Mouse (Mus musculus): ENCODE data around the gene Zfp276. TPM values are rescaled to one million over a fixed set of nuclear protein-coding genes. Genes with fewer than 3 reads are reported as not detected.

Gene Zfp276
- polyA plus RNA-seq, 1 experiment from 2014 or later = 13.2 TPM

DNA sequence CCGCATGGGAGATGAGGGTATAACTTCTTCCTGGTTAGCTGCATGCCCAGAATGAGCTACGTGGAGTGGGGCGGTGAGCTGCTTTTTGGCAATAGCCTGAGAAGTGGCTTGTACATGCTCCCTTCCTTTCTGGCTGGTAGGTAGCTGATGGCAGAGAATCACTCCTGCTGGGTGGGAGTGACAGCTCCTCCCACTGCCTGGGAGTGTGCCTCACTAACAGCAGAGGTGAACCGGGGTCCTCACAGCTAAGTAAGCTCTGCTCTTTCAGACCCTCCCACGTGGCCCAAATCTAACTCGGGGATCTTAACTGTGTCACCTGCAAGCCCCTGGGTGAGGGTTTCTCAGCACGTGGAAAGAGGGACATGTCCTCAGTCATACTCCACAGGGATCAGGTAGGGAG, 21.4 kb upstream of the Zfp276 start:
- H3K4me3 ChIP-seq = no peak overlapping the region
- ATAC-seq (replicated peaks; ENCODE audit: insufficient number of reproducible peaks, insufficient read depth, low FRiP score, low read depth) = no peak
- WGBS = 42% methylated on average over 7 of the region's 7 CpGs
- peaks cover 17% of the 10 kb centered on the region for H3K4me1 ChIP-seq (replicated peaks)
- H3K4me2 ChIP-seq = no peak overlapping the region
- H3K9ac ChIP-seq = no peak overlapping the region
- H3K27me3 ChIP-seq = peaks cover 35% of the 10 kb centered on the region
- no peaks in the 10 kb centered on the region for H3K9me3 ChIP-seq (replicated peaks)
- no peak overlapping the region for H3K27ac ChIP-seq
- peaks cover 15% of the 10 kb centered on the region for H3K36me3 ChIP-seq

DNA sequence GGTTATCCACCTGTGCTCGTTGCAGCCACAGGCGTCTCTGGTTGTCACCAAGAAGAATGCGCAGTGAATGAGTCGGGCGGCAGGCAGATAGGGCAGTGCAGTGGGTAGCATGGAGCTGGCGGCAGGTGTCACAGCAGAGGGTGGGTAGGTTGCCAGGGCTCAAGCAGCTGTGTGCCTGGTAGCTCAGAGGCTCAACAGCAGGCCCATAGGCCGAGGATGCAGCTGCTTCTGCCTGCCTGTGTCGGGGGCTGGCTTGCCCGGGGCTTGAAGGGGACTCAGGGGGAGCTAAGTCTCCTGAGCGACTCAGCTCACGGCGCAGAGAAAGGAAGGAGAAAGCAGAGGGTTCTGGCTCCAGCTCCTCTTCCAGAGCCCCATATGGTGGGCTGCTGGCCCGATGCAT, 20.7 kb upstream of the Zfp276 start:
- Histone ChIP-seq H3K36me3 (peaks cover 8% of the 10 kb centered on the region; the same call in 1 of the 2 replicates), H3K9me3 (replicated peaks) (no peaks in the 10 kb centered on the region), H3K9ac (no peak overlapping the region), H3K27ac (no peak overlapping the region), H3K4me1 (replicated peaks) (peaks cover 17% of the 10 kb centered on the region), H3K4me2 (no peak overlapping the region), H3K4me3 (no peak overlapping the region), H3K27me3 (peaks cover 35% of the 10 kb centered on the region)
- ATAC-seq (replicated peaks; ENCODE audit: insufficient number of reproducible peaks, insufficient read depth, low FRiP score, low read depth) = no peak
- 55% methylated on average over 13 of the region's 13 CpGs for WGBS

DNA sequence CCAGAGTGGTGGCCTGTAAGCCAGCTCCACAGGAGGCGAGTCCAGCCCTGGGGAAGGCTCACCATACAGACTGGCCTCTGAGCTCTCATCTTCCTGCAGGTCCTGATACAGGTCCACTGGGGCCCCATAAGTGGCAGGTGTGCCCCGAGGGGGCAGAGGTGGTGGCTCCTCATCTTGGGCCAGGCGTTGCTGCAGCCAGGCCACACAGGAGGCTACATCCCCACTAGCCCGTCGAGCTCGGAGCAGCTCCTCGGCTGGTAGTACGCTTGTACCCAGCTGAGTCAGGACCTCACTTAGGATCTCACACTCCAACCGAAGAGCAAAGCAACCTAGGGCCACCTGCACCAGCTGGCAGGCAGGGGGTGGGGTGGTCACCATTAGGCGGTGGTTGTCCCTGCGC, 20.2 kb upstream of the Zfp276 start:
- Histone ChIP-seq H3K36me3 (peaks cover 3% of the 10 kb centered on the region; the same call in 1 of the 2 replicates), H3K27me3 (peaks cover 35% of the 10 kb centered on the region)
- ATAC-seq (replicated peaks; ENCODE audit: insufficient number of reproducible peaks, insufficient read depth, low FRiP score, low read depth) = no peak

DNA sequence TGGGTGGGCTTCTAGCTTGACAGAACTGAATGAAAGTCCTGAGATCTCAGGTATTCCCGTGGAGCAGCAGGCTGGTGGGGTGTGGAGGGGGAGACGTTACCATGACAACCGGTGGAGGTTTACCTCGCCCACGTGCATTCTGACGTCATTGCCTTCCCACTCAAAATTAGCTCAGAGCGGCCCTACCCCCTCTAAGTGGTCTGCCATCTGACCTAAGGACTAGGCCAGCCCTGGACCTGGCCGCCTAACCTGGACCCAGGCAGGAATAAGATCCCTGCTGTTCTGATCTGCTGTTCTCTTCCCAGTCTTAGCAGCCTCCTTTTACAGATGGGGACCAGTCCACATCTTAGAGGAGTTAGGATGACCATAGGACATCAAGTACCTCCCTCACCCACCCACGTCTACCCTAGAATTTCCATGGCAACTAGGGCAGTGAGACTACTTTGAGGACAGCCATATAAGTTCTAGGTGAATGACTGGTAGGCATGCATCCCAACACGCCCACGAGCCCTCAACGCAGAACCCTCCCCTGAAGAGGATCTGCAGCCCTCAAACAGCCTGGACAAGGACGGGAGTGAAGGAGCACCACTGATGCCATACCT, 19.0 kb upstream of the Zfp276 start:
- no peak for ATAC-seq (replicated peaks; ENCODE audit: insufficient number of reproducible peaks, insufficient read depth, low FRiP score, low read depth)

More for the DNA sequence above, 20.2 kb upstream of the Zfp276 start:
- Histone ChIP-seq H3K9me3 (replicated peaks) (no peaks in the 10 kb centered on the region), H3K9ac (no peak overlapping the region), H3K4me2 (no peak overlapping the region), H3K27ac (no peak overlapping the region), H3K4me3 (no peak overlapping the region), H3K4me1 (replicated peaks) (peaks cover 17% of the 10 kb centered on the region)
- 72% methylated on average over 11 of the region's 11 CpGs for WGBS

DNA sequence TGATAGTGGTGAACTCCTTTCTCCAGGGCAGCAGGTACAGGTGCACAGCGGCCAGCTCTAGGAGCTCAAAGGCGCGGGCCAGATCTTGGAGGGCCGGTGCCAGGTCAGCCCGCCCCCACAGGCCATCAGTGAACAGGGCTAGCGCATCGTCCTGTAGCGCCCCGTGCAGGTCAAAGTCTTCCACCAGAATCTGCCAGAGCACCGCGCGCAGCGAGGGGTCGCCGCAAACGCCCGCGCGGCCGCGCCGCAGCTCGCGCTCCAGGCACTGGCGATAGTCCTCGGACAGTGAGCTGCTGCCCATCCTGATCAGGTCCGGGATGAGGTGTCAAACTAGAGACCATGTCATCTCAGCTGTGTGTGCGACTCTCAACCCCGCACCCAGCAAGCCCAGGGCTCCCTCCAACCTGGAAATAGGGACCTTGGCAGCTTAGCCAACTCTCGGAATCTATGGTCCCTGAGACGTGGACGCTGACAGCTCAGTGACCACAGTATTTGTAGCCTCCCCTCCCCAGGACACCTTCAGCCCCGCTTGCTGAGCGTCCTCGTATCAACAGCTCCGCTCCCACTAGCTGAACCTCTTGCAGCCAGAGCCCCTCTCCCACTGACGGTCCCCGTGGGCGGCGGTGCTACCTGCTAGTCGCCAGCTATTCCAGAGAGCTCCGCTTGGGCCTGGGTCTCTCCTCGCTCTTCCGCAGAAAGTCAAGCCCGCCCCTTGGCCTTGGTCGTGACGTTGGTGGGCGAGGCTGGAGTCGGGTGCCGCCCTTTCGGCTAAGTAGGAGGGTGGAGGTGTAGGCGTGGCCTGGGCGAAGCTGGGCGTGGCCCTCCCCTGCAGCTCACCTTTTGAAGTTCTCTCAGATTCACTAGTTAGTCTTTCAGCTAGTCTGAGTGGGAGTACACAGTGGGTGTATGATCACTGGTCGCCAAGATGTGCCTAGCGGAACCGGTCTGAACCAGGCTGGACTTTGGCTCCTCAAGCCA, 18.2 kb upstream of the Zfp276 start, which contains the start of gene Spata2l:
TSS of gene Spata2l (minus strand) at position 714 of the 978 bp plus-strand sequence.
- peaks cover 35% of the 10 kb centered on the region for H3K27me3 ChIP-seq

More for the DNA sequence above, 19.0 kb upstream of the Zfp276 start:
- Histone ChIP-seq H3K27ac (no peak overlapping the region), H3K9ac (peak overlapping the region; percentile 65), H3K4me1 (replicated peaks) (peaks cover 17% of the 10 kb centered on the region), H3K27me3 (peaks cover 35% of the 10 kb centered on the region), H3K4me3 (peak overlapping the region; percentile 67), H3K9me3 (replicated peaks) (no peaks in the 10 kb centered on the region), H3K36me3 (no peaks in the 10 kb centered on the region), H3K4me2 (peak overlapping the region; percentile 97)
- WGBS = 36% methylated on average over 13 of the region's 13 CpGs

DNA sequence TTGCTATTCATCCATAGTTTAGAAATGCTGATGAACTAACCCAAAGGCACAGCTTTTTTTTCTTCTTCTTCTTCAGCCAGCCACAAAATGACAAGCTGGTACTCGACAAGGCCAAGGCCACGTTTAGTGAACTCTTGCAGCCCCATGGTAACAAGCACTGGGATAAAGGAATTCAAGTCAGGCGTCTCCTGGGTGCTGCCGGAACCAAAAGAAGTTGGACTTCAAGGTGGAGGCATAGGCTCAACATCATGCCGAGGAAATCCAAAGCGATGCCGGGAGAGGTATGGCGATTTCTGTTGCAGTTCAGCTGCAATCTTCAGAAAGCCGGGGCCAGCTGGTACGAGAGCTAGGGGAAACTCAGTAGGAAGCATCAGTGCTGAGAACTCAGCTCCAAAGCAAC, 14.6 kb upstream of the Zfp276 start:
- Histone ChIP-seq H3K27ac (no peak overlapping the region), H3K36me3 (peaks cover 22% of the 10 kb centered on the region; the same call in 1 of the 2 replicates), H3K27me3 (peaks cover 26% of the 10 kb centered on the region), H3K9ac (no peak overlapping the region), H3K4me3 (no peak overlapping the region), H3K4me1 (replicated peaks) (peaks cover 17% of the 10 kb centered on the region), H3K4me2 (no peak overlapping the region), H3K9me3 (replicated peaks) (no peaks in the 10 kb centered on the region)
- no peak for ATAC-seq (replicated peaks; ENCODE audit: insufficient number of reproducible peaks, insufficient read depth, low FRiP score, low read depth)
- 85% methylated on average over 10 of the region's 10 CpGs for WGBS

More for the DNA sequence above, 18.2 kb upstream of the Zfp276 start, which contains the start of gene Spata2l:
- ATAC-seq (replicated peaks; ENCODE audit: insufficient number of reproducible peaks, insufficient read depth, low FRiP score, low read depth) = peak; percentile 87
- Histone ChIP-seq H3K4me2 (peak within 1 kb of the TSS; percentile 97), H3K36me3 (no peaks in the 10 kb centered on the region), H3K4me1 (replicated peaks) (peaks cover 17% of the 10 kb centered on the region), H3K9me3 (replicated peaks) (no peaks in the 10 kb centered on the region), H3K4me3 (peak within 1 kb of the TSS; percentile 67), H3K27ac (no peak within 1 kb of the TSS), H3K9ac (peak within 1 kb of the TSS; percentile 65)
- WGBS = 2% methylated on average over 57 of the region's 57 CpGs

DNA sequence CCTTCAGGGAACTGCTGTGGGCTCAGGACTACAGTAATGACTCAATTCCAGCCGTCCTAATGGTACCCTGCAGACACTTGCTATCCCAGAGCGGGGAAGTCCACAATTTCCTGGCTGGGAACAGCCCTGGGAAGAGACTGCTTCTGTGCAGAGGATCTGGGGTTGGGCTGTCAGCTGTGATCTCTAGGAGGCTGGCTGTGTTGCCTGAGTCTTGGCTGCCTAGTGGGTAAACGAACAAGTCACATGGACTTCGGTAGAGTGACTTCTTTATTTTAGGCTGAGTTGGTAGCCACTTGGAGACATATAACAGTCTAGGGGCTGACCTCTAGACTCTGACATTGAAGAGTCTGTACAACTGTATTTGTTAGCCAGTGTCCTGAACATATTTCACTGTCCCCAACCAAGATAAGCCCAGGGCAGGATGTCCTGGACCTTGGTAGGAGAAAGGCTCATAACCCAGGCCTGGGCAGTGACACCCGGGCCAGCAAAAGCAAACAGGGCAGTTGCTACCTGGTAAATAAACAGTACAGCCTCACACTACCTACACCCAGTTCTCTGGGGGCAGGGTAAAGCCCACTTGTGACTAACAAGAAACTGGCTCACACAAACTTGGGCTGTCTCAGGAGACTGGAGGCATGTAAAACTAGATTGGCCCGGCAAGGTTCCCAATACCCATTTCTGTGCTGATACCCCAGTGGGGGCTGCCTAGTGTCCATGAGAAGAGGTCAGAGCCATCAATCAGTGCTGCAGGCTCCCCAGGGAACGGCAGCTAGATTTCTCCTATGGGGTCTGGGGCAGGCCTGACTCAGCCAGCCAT, 11.7 kb upstream of the Zfp276 start:
- H3K9me3 ChIP-seq (replicated peaks) = no peaks in the 10 kb centered on the region
- no peak overlapping the region for H3K27ac ChIP-seq
- 81% methylated on average over 7 of the region's 7 CpGs for WGBS
- H3K4me2 ChIP-seq = no peak overlapping the region
- no peaks in the 10 kb centered on the region for H3K4me1 ChIP-seq (replicated peaks)
- no peak overlapping the region for H3K9ac ChIP-seq
- H3K4me3 ChIP-seq = no peak overlapping the region
- H3K36me3 ChIP-seq = peaks cover 51% of the 10 kb centered on the region
- 0 out of 2 replicates have a peak, but pooled peaks cover under 1% of the 10 kb centered on the region for H3K27me3 ChIP-seq
- ATAC-seq (replicated peaks; ENCODE audit: insufficient number of reproducible peaks, insufficient read depth, low FRiP score, low read depth) = no peak

DNA sequence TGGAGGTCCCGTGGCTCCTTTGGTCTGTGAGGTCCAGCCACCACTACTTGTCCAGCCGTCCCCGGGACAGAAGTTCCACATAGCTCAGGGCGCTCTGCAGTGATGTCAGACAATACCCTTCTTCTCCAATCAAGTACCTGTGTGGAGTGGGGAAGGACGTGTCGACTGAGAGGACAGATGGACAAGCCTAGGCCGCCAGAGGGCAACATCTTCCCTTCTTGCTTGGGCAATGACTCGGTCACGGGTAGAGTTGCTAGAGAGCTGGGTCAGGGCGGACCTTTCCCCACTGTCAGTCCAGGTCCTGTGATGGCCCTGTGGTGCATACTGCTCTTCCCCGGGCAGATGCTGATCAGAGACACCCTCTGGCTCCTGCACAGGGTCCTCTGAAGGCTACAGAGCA, 10.9 kb upstream of the Zfp276 start:
- Histone ChIP-seq H3K27ac (no peak overlapping the region), H3K4me2 (no peak overlapping the region), H3K36me3 (peaks cover 58% of the 10 kb centered on the region), H3K27me3 (no peaks in the 10 kb centered on the region), H3K9me3 (replicated peaks) (no peaks in the 10 kb centered on the region), H3K4me3 (no peak overlapping the region), H3K4me1 (replicated peaks) (no peaks in the 10 kb centered on the region), H3K9ac (no peak overlapping the region)
- WGBS = 68% methylated on average over 11 of the region's 11 CpGs
- ATAC-seq (replicated peaks; ENCODE audit: insufficient number of reproducible peaks, insufficient read depth, low FRiP score, low read depth) = no peak; the same call in 1 of the 2 replicates

DNA sequence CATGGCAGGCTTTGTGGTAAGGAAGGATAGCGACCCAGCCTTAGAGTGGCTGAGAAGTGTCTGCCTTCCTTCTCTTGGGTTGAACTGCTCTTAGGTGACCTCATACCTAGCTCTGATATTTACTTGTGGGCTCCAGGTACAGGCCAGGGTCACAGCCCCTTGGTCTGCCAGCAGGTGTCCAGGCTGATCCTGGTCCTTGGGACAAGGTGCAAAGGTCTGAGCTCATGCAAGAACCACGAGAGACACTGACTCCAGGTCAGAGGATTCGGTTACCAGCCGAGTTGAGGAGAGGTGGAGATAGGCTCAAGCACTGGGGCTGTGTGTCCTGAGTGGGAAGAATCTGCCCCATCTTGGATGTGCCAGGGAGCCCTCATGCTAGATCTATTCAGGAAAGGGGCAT, 9.6 kb upstream of the Zfp276 start:
- H3K9me3 ChIP-seq (replicated peaks) = no peaks in the 10 kb centered on the region

DNA sequence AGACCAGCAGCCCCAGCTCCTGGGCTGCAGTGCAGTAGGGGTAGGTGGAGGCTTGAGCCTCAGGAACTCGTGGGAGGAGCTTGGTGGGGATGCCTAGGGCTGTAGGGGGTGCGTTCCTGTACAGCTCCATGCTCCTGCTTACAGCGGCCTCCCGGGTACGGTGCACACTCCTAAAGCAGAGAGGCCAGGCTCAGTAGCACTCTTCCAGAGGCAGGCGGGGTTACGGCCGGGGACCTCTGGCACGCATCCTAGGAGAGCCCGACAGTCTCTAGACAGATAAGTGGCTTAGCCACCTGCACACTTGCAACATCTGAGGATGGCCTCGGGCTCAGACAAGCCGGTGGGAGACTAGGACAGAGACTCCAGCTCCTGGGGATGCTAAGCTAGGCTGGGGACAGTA, 8.5 kb upstream of the Zfp276 start:
- no peaks in the 10 kb centered on the region for H3K4me1 ChIP-seq (replicated peaks)
- H3K27me3 ChIP-seq = no peaks in the 10 kb centered on the region
- H3K4me3 ChIP-seq = no peak overlapping the region
- no peak overlapping the region for H3K27ac ChIP-seq
- H3K4me2 ChIP-seq = no peak overlapping the region
- 86% methylated on average over 12 of the region's 12 CpGs for WGBS
- no peaks in the 10 kb centered on the region for H3K9me3 ChIP-seq (replicated peaks)
- H3K9ac ChIP-seq = no peak overlapping the region
- ATAC-seq (replicated peaks; ENCODE audit: insufficient number of reproducible peaks, insufficient read depth, low FRiP score, low read depth) = no peak
- peaks cover 76% of the 10 kb centered on the region for H3K36me3 ChIP-seq

More for the DNA sequence above, 9.6 kb upstream of the Zfp276 start:
- Histone ChIP-seq H3K4me3 (no peak overlapping the region), H3K9ac (no peak overlapping the region), H3K4me1 (replicated peaks) (no peaks in the 10 kb centered on the region), H3K36me3 (peaks cover 71% of the 10 kb centered on the region), H3K4me2 (no peak overlapping the region), H3K27me3 (no peaks in the 10 kb centered on the region), H3K27ac (no peak overlapping the region)
- ATAC-seq (replicated peaks; ENCODE audit: insufficient number of reproducible peaks, insufficient read depth, low FRiP score, low read depth) = no peak
- 89% methylated on average over 4 of the region's 4 CpGs for WGBS

DNA sequence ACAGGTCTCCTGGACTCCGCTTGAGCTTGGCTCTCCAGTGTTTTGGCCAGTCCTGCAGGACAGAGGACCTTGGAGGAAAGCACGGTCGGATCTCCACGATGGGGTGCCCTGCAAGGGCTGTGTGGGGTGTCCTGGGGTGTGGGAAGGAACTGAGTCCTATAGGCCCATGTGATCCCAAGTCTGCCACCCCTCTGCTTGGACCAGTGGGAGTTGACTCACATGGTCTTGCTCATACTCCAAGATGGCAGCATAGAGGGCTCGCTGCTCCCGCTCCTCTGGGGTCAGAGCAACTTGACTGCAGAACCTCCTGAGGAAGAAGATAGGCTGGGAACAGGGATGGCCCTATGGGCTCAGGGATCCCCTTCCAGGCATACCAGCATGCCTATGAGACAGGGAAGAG, 6.2 kb upstream of the Zfp276 start:
- no peak for ATAC-seq (replicated peaks; ENCODE audit: insufficient number of reproducible peaks, insufficient read depth, low FRiP score, low read depth)
- no peak overlapping the region for H3K4me3 ChIP-seq
- H3K9ac ChIP-seq = no peak overlapping the region
- H3K27ac ChIP-seq = no peak overlapping the region
- H3K4me1 ChIP-seq (replicated peaks) = peaks cover 3% of the 10 kb centered on the region
- H3K9me3 ChIP-seq (replicated peaks) = no peaks in the 10 kb centered on the region
- H3K36me3 ChIP-seq = peaks cover 68% of the 10 kb centered on the region
- H3K27me3 ChIP-seq = no peaks in the 10 kb centered on the region
- WGBS = 92% methylated on average over 6 of the region's 6 CpGs
- no peak overlapping the region for H3K4me2 ChIP-seq

Data from heart, embryonic 15.5 days (tissue).